Mouse (Mus musculus) hindbrain, embryonic 12.5 days (tissue): ENCODE measurements at regions not wholly inside any gene's neighbourhood (a gene's known extent, or its start where the extent isn't known, plus 50 kb on each side); places are given as distances from the start of the nearest gene placed in this dataset.

Experiments
- ATAC-seq: fragments of 200-750 bp; cut with Nextera tagmentation; 2 replicates; pipeline ENCODE4 v1.8.0; 2017; ENCODE audit warnings: moderate TSS enrichment; ENCODE audit not compliant: low FRiP score
- H3K27ac ChIP-seq: fragments of 300-500 bp; sonication (generic); 2 replicates; pipeline ENCODE4 v1.5.1; 2016; ENCODE audit warnings: mild to moderate bottlenecking
- H3K27me3 ChIP-seq: fragments of 300-500 bp; sonication (generic); 2 replicates; pipeline ENCODE4 v1.6.1; 2016; ENCODE audit warnings: mild to moderate bottlenecking
- H3K36me3 ChIP-seq: fragments of 300-500 bp; sonication (generic); 2 replicates; pipeline ENCODE4 v1.6.1; 2016; ENCODE audit warnings: mild to moderate bottlenecking
- H3K4me1 ChIP-seq: fragments of 300-500 bp; sonication (generic); 2 replicates; pipeline ENCODE4 v1.6.1; 2016
- H3K4me2 ChIP-seq: fragments of 300-500 bp; sonication (generic); replicated peaks from 2 replicates; pipeline ENCODE4 v1.6.1; 2016; ENCODE audit warnings: mild to moderate bottlenecking
- H3K4me3 ChIP-seq: fragments of 300-500 bp; sonication (generic); 2 replicates; pipeline ENCODE4 v1.5.1; 2016; ENCODE audit warnings: mild to moderate bottlenecking
- H3K9ac ChIP-seq: fragments of 300-500 bp; sonication (generic); 2 replicates; pipeline ENCODE4 v1.6.1; 2016; ENCODE audit warnings: mild to moderate bottlenecking, moderate library complexity
- H3K9me3 ChIP-seq: fragments of 300-500 bp; sonication (generic); replicated peaks from 2 replicates; pipeline ENCODE4 v1.6.1; 2016; ENCODE audit warnings: mild to moderate bottlenecking
- WGBS: fragments of 180-500 bp; shearing (Covaris S2); methylation state at CpG from one replicate; pipeline ENCODE4 v1.1.7; 2016; 5-methylcytosine and 5-hydroxymethylcytosine counted together

DNA sequence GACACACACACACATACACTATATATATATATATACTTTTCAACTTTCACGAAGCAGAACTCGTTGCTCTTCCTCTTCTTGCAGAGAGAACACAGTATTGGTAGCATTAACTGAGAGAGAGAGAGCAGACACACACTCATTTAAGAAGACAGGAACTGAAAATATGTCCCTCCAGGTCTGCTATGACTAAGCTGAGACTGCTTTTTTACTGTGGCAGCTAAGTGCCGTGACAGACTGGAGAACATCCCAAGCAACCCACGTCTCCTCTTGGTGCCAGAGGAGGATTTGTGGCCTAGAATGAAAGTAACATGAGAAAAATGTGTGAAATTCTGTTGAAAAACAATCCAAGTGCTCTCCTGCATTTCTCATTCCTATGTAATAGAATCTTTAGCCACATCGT is 159.9 kb upstream of the Tmco5 start:
- Histone ChIP-seq H3K4me2 (no peak overlapping the region), H3K27ac (no peak overlapping the region), H3K9me3 (no peaks in the 10 kb centered on the region), H3K4me3 (no peak overlapping the region), H3K27me3 (no peaks in the 10 kb centered on the region), H3K9ac (no peak overlapping the region), H3K4me1 (no peaks in the 10 kb centered on the region), H3K36me3 (no peaks in the 10 kb centered on the region)
- 90% methylated on average over 5 of the region's 5 CpGs for WGBS
- ATAC-seq: no peak

DNA sequence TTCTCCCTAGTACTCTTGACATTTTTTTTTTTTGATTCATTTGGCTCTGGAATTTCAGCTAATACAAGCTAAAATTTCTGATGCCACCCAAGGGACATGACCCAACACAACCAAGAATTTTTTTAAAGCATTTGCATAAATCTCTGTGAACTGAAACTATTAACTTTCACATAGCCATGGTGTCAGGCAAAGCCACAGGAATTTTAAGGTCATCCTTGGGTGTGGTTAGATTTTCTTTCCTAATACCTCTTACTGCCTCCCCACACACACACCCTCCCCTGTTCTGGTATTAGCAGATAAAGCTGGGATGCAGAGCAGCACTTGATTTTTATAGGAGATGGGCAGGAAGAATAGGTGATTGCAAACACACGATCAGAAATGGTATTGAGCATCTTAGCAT is 150.9 kb upstream of the Tmco5 start:
- 78% methylated on average over 1 of the region's 1 CpGs for WGBS
- ATAC-seq: no peak
- Histone ChIP-seq H3K4me3 (no peak overlapping the region), H3K27ac (no peak overlapping the region), H3K27me3 (no peaks in the 10 kb centered on the region), H3K9ac (no peak overlapping the region), H3K36me3 (no peaks in the 10 kb centered on the region), H3K4me2 (no peak overlapping the region), H3K4me1 (no peaks in the 10 kb centered on the region), H3K9me3 (no peaks in the 10 kb centered on the region)

GRCm38 (mm10) chr2:116735702-116736101 is 142.8 kb upstream of the Tmco5 start:
- no peak overlapping the region for H3K27ac ChIP-seq
- 49% methylated on average over 3 of the region's 3 CpGs for WGBS
- no peaks in the 10 kb centered on the region for H3K4me1 ChIP-seq
- no peak overlapping the region for H3K4me2 ChIP-seq
- no peak overlapping the region for H3K4me3 ChIP-seq
- no peaks in the 10 kb centered on the region for H3K9me3 ChIP-seq
- H3K27me3 ChIP-seq: no peaks in the 10 kb centered on the region
- peak; percentile 38; the same call in 1 of the 2 replicates for ATAC-seq
- no peaks in the 10 kb centered on the region for H3K36me3 ChIP-seq
- H3K9ac ChIP-seq: no peak overlapping the region

GRCm38 (mm10) chr2:116768459-116769047 is 109.9 kb upstream of the Tmco5 start:
- Histone ChIP-seq H3K4me3 (no peak overlapping the region), H3K9ac (no peak overlapping the region), H3K27ac (no peak overlapping the region), H3K27me3 (no peaks in the 10 kb centered on the region), H3K36me3 (no peaks in the 10 kb centered on the region), H3K4me1 (no peaks in the 10 kb centered on the region), H3K9me3 (no peaks in the 10 kb centered on the region), H3K4me2 (no peak overlapping the region)
- no peak for ATAC-seq
- 73% methylated on average over 15 of the region's 15 CpGs for WGBS

- Histone ChIP-seq H3K27ac (no peak overlapping the region), H3K9me3 (no peaks in the 10 kb centered on the region), H3K36me3 (no peaks in the 10 kb centered on the region), H3K4me3 (no peak overlapping the region), H3K9ac (no peak overlapping the region), H3K27me3 (no peaks in the 10 kb centered on the region), H3K4me2 (no peak overlapping the region), H3K4me1 (no peaks in the 10 kb centered on the region)
- 81% methylated on average over 4 of the region's 4 CpGs for WGBS
- ATAC-seq: no peak
These were observed 109.3 kb upstream of the Tmco5 start for GRCm38 (mm10) chr2:116769186-116769585.

- no peak for ATAC-seq
- Histone ChIP-seq H3K9me3 (no peaks in the 10 kb centered on the region), H3K27ac (no peak overlapping the region), H3K4me1 (no peaks in the 10 kb centered on the region), H3K4me2 (no peak overlapping the region), H3K27me3 (no peaks in the 10 kb centered on the region), H3K4me3 (no peak overlapping the region), H3K36me3 (no peaks in the 10 kb centered on the region), H3K9ac (no peak overlapping the region)
- WGBS: 89% methylated on average over 6 of the region's 6 CpGs
These were observed 105.9 kb upstream of the Tmco5 start for GRCm38 (mm10) chr2:116772569-116772968.

GRCm38 (mm10) chr2:116800141-116800540 is 78.3 kb upstream of the Tmco5 start:
- Histone ChIP-seq H3K4me3 (no peak overlapping the region), H3K9ac (no peak overlapping the region), H3K27ac (no peak overlapping the region), H3K27me3 (no peaks in the 10 kb centered on the region), H3K4me2 (no peak overlapping the region), H3K9me3 (no peaks in the 10 kb centered on the region), H3K4me1 (no peaks in the 10 kb centered on the region), H3K36me3 (no peaks in the 10 kb centered on the region)
- WGBS: 87% methylated on average over 2 of the region's 2 CpGs
- no peak for ATAC-seq

GRCm38 (mm10) chr2:116801578-116801977 is 76.9 kb upstream of the Tmco5 start:
- Histone ChIP-seq H3K36me3 (no peaks in the 10 kb centered on the region), H3K9ac (no peak overlapping the region), H3K27ac (no peak overlapping the region), H3K27me3 (no peaks in the 10 kb centered on the region), H3K4me1 (no peaks in the 10 kb centered on the region), H3K4me3 (no peak overlapping the region), H3K4me2 (no peak overlapping the region), H3K9me3 (no peaks in the 10 kb centered on the region)
- ATAC-seq: no peak
- WGBS: 91% methylated on average over 7 of the region's 7 CpGs

DNA sequence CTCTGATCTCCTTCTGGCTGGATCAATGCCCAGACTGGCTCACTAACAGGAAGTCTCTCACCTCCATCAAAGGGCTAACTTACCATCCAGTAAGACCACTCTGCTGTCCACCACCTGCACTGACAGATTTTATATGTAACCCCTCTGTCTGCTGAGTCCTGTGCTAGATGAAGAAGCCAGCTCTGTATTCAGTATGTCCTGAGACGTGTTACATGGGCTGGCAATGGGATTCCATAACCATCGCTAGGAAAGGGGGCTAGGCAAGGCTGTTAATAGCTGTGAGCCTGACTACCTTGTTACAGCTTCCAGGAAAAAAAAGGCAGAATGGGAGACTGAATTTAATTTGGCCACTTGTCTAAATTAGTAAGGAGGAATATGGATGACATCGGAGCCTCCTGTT is 71.3 kb upstream of the Tmco5 start:
- no peaks in the 10 kb centered on the region for H3K9me3 ChIP-seq
- H3K4me2 ChIP-seq: no peak overlapping the region
- no peak for ATAC-seq
- H3K27me3 ChIP-seq: no peaks in the 10 kb centered on the region
- no peak overlapping the region for H3K27ac ChIP-seq
- 79% methylated on average over 3 of the region's 3 CpGs for WGBS
- no peak overlapping the region for H3K9ac ChIP-seq
- H3K4me1 ChIP-seq: no peaks in the 10 kb centered on the region; the same call in 1 of the 2 replicates
- H3K4me3 ChIP-seq: no peak overlapping the region
- H3K36me3 ChIP-seq: no peaks in the 10 kb centered on the region

- ATAC-seq: 0 out of 2 replicates have a peak, but pooled peaks have one; percentile 49
- H3K4me1 ChIP-seq: no peaks in the 10 kb centered on the region; the same call in 1 of the 2 replicates
- no peak overlapping the region for H3K9ac ChIP-seq
- 72% methylated on average over 7 of the region's 7 CpGs for WGBS
- no peaks in the 10 kb centered on the region for H3K27me3 ChIP-seq
- H3K4me2 ChIP-seq: no peak overlapping the region
- H3K36me3 ChIP-seq: no peaks in the 10 kb centered on the region
- H3K27ac ChIP-seq: no peak overlapping the region
- H3K9me3 ChIP-seq: no peaks in the 10 kb centered on the region
- no peak overlapping the region for H3K4me3 ChIP-seq
These were observed 70.9 kb upstream of the Tmco5 start for GRCm38 (mm10) chr2:116807636-116808035.

DNA sequence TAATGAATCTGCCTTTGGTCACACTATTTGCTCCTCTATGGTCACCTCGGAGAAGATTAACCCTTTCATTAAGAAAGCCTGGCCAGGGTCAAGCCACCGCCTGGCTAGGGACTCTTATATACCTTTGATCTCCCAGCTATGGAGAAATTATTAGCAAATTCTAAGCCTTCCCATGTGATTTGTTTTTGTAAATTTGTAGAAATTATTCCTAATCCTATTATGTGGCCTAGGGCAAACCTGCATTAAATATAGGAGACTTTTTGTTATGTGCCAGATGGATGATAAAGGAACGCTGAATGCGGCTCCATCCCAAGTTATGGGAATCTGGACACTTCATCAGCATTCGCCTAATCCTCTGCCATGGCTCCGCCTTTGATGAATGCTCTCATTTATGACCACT is 70.4 kb upstream of the Tmco5 start:
- H3K4me1 ChIP-seq: no peaks in the 10 kb centered on the region; the same call in 1 of the 2 replicates
- WGBS: 74% methylated on average over 6 of the region's 6 CpGs
- no peaks in the 10 kb centered on the region for H3K9me3 ChIP-seq
- no peaks in the 10 kb centered on the region for H3K27me3 ChIP-seq
- no peak overlapping the region for H3K4me2 ChIP-seq
- H3K4me3 ChIP-seq: no peak overlapping the region
- peak; percentile 42; the same call in 1 of the 2 replicates for ATAC-seq
- H3K9ac ChIP-seq: no peak overlapping the region
- H3K36me3 ChIP-seq: no peaks in the 10 kb centered on the region
- H3K27ac ChIP-seq: no peak overlapping the region

- Histone ChIP-seq H3K4me3 (no peak overlapping the region), H3K27me3 (no peaks in the 10 kb centered on the region), H3K4me2 (no peak overlapping the region), H3K27ac (no peak overlapping the region), H3K4me1 (peaks cover 3% of the 10 kb centered on the region; the same call in 1 of the 2 replicates), H3K9me3 (no peaks in the 10 kb centered on the region), H3K36me3 (no peaks in the 10 kb centered on the region), H3K9ac (no peak overlapping the region)
- no peak for ATAC-seq
- 86% methylated on average over 8 of the region's 8 CpGs for WGBS
These were observed 69.9 kb upstream of the Tmco5 start for GRCm38 (mm10) chr2:116808554-116808953.

DNA sequence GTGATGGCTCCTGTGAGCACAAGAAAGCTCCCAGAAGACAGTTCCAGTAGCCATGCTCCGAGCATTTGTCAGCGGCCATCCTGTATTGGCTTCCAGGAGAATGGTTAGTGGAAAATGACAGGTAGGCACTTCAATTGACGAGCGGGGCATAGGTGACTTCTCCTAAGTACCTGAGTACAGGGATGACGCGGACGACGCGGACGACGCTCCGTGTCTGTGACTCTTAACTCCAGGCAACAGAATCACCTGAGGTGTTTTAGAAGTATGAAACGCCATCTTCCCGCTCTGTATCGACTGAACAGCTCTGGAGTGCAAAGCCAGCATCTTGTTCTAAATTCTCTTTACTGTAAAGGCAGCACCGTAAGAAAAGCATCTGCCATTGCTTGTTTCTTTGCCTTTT is 68.4 kb upstream of the Tmco5 start:
- H3K4me3 ChIP-seq: no peak overlapping the region
- no peaks in the 10 kb centered on the region for H3K36me3 ChIP-seq
- WGBS: 97% methylated on average over 16 of the region's 16 CpGs
- no peak overlapping the region for H3K27ac ChIP-seq
- no peaks in the 10 kb centered on the region for H3K9me3 ChIP-seq
- H3K4me2 ChIP-seq: no peak overlapping the region
- no peak overlapping the region for H3K9ac ChIP-seq
- peaks cover 3% of the 10 kb centered on the region; the same call in 1 of the 2 replicates for H3K4me1 ChIP-seq
- no peak for ATAC-seq
- no peaks in the 10 kb centered on the region for H3K27me3 ChIP-seq
